Mouse (Mus musculus) thymus, postnatal 25 days (tissue): ENCODE results near the gene Ces1e.
"Not testable (repeated sequence)": the region's sequence is repeated elsewhere in the genome, so short reads cannot be mapped to it uniquely, and the experiment has no call there.

Experiments used
- DNase-seq: peaks from one replicate; pipeline ENCODE4 v3.0.0; 2022

The Ces1e gene

DNA sequence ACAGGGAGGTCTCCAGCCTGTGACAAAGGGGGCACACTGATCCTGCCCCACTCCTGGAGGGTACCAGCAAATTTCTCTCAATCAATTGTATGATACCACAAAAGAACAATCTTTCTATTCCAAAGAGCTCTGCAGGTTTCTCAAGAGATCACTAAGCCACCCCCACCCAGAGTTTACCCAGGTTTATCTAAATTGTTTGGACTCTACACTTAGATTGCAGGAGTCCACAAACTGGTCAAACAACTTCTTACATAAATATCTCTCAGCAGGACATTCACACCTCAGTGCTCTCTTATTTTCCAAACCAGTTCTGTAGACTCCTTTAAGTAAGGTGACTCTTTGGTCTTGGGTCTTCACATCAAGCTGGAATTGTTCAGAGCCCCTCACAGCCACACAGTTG is at the start of gene Ces1e:
Gene Ces1e, minus strand, starts transcription at position 174 of the 400 bp plus-strand sequence.
- no peak for DNase-seq

DNA sequence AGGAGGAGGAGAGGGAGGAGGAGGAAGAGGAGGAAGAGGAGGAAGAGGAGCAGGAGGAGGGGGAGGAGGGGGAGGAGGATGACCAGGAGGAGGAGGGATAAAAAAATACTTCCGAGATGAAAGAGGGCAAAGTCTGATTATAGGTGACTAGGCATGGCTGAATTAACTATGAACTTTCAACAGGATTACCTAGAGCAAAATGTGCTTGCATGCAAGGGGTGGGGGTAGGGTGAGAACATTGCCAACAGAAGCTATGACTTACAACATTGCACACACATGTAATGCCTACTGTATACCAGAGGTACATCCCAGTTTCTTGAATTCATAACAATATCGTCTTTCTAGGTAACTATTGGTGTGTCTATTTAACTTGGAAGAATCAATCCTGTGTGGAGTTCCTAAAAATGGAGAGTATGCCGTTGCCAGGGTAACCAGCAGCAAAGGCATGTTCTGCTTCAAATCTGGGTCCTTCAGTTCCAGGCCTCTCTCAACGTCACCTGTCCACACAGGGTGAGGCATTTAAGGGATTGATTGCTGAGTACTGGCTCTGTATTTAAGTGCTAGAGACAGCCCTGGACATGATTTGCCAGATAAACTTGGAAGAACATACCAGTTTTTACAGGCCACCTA is 48.9 kb upstream of the Ces1e start:
- DNase-seq = no peak

DNA sequence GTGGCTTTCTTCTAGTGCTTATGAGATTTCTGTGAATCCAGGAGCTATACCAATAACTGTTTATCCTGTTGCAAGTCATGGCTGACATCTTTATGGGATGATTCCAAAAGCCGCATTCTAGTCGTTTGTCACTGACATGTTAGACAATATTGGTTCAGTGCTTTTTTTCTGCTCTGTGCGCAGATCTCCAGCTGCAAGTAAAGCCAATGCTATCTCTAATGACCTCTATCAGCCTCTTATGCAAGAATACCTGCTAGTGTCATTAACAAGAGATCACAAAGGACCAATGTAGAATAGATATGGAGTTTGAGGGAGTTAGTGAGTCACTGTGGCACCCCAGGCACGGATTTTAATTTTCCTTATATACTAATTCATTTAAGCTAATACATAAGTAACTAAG is 45.2 kb upstream of the Ces1e start:
- DNase-seq = no peak

GRCm38 (mm10) chr8:93273321-93273720 is 43.9 kb upstream of the Ces1e start:
- DNase-seq = no peak

DNA sequence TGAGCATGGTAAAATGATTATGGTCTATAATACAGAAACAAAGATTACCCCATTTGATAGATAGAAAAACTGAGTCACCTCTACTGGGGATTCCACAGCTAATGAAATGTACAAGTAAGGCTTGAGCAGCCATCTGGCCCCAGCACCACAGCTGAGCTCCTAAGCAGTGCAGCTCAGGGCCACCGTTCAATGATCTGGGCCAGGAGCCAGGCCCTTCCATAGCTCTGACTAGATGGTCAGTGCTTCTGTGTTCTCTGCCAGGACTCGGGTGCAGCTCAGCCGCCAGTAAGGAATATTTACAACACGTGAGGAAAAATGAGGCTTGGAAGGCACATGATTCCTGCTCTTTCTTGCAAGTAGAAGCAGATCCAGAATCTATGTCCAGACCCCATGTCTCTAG is 43.3 kb upstream of the Ces1e start:
- no peak for DNase-seq

DNA sequence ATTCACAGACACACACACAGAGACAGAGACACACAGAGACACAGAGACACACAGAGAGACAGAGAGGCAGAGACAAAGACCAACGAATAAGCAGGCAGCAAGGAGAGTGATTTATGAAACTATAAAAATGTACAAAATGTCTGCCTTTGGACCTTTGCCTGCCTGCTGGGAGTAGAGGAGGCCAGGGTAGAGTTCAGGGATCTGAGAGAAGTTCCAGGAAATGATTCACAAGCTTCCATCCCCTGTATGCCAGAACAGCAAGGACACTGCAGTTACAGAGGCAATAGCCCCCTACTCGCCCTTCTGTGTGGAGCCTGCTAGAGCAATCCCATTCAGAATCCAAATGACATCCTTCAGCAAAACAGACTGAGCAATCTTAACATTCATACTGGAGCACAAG is 32.0 kb upstream of the Ces1e start:
- no peak for DNase-seq

DNA sequence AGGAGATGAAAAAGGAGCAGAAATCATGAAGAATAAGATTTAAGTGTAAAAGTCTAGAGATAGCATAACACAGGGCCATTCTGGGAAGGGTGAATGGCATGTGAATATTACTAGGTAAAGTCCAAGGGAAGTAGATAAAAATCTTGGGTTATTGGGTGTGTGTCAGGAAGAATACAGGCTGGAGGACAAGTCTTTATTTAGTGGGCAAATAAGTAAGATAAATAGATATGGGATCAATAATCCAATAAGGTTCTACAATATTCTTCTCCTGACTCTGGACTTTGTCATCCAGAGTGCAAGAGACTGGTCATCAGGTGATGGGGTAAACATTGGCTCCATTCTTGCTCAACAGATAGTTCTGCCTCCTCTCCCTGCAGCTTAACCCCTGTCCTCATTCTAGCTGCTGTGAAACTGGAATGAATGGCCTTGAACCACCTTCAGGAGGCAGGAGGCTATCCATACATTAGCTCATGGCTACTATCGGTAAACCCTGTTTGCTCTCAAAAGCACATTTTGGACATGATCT is 23.0 kb upstream of the Ces1e start:
- DNase-seq = no peak

GRCm38 (mm10) chr8:93246057-93246456 is 16.6 kb upstream of the Ces1e start:
- no peak for DNase-seq

GRCm38 (mm10) chr8:93239884-93240283 is 10.5 kb upstream of the Ces1e start:
- DNase-seq = no peak

DNA sequence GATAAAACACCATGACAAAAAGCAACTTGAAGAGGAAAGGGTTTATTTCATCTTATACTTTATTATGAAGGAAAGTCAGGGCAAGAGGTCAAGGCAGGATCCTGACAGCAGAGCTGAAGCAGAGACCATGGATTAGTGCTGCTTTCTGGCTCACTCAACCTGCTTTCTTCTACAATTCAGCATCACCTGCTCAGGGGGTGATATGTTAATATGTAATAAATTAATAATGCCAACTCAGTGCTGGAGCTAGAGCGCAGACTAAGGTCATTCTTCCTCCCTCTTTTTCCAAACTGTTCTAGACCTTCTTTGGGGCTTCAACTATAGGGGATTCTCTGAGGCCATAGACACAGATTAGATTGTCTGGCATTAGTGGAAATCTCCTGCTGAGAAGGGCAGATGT is 6.3 kb upstream of the Ces1e start:
- no peak for DNase-seq

DNA sequence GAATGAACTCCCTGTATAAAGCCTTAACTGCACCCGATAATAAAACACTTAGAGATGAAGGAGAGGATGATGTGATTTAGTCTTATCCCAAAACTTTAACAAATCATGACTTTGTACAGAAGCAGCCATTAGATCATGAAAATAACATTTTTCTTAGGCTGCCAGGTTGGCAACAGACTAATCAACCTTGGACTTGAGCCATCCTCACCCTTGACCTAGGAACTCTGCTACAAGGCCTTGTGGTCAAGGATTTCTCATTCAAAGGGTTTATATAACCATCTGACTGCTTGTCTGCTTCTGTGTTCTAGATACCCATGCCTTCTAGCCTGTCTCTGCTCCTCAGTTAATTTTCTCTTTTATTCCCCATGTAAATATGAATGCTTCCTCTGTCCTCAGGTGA is 5.3 kb upstream of the Ces1e start:
- no peak for DNase-seq

GRCm38 (mm10) chr8:93234068-93234467 is 4.6 kb upstream of the Ces1e start:
- DNase-seq = no peak

GRCm38 (mm10) chr8:93228673-93229370 is 597 bp downstream of the Ces1e start:
- DNase-seq = no peak

DNA sequence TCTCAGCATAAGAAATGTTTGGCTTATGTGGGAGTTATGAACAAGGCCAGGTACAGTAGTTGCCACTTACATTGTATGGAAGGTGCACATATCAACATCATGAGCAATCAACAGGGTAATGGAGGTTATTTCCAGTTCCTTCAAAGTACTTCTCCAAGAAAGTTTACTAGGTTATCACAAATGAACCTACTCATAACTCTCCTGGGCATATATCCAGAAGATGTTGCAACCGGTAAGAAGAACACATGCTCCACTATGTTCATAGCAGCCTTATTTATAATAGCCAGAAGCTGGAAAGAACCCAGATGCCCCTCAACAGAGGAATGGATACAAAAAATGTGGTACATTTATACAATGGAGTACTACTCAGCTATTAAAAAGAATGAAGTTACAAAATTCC is 2.9 kb downstream of the Ces1e start:
- DNase-seq = not testable (repeated sequence)

DNA sequence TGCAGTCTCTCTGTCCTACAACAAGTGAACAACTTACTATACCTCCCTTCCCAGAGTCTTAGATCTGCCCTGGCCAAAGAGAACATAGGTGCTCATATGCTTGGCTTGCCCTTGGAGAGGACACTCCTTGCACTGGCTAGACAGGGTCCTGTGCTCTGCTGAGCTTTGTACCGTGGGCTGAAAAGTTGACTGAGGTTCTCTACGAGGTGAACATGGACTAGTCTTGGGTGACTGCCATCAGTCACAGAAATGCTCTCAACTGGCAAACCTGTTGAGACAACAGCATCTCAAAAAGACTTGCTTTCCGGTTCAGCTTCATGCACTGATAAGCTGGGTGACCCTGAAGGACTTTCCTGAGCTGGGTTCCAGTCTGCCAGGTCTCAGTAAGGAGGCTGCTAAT is 7.5 kb downstream of the Ces1e start:
- no peak for DNase-seq

DNA sequence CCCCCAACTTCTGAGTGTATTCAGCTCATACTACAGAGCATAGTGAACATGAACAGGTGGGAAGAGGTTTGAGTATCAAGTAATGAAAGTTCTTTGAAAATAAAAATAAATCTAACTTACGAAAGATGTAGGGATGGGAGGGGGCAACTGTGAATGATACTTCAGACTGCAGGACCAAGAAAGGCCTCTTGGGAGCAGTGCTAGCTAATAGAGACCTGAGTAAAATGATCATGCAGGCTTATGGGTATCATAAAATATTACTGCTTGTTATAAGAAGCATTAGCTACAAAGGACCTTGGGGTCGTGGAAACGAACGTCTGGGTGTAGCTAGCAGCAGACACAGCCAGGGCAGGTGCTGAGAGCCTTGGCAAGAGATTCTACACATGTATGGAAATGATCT is 11.6 kb downstream of the Ces1e start:
- no peak for DNase-seq

- DNase-seq = no peak
Observed at GRCm38 (mm10) chr8:93217375-93217774, 12.0 kb downstream of the Ces1e start.

DNA sequence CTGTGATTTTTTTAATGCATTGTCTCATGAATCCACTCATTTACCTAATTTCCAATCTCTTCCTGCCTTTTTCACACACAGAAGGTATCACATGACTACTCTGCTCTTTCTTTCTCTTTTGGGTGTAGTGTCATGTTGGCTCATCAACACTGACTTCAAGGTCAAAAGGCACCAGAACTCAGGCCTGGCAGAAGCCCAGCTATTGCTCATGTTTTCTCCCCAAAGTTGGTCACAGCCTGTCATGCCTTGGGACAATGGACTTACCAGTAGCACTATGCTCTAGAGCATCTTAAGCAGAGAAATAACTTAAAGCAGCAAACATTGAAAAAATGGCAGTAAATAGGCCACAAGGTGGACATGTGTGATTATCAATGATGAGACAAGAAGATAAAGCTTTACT is 18.3 kb downstream of the Ces1e start:
- DNase-seq = no peak

DNA sequence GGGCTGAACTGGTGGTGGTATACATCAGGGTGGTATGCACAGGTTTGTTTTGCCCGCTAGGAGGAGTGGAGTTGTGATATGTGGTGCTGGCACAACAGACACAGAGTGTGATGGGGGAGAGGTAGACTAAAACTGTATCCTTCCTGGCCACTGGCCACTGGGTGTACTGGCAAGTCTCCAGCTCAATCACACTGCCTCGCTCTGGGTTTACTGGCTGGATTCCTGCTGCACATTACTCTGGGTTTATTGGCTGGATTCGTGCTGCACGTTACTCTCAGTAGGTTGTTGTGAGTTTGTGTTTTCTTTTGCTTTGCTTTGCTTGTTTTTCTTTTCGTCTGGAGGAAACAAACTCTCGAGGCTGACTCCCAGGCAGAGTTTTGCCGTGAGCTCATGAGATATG is 30.3 kb downstream of the Ces1e start:
- not testable (repeated sequence) for DNase-seq

- no peak for DNase-seq
Observed at GRCm38 (mm10) chr8:93197685-93198525, 31.5 kb downstream of the Ces1e start, which contains the start of gene Ces1d. Gene Ces1d, minus strand, starts transcription at chr8:93197838.

- no peak for DNase-seq
Observed at GRCm38 (mm10) chr8:93196436-93196835, 33.0 kb downstream of the Ces1e start.

- no peak for DNase-seq
Observed at GRCm38 (mm10) chr8:93180581-93181129, 48.8 kb downstream of the Ces1e start.

- DNase-seq = no peak
Observed at GRCm38 (mm10) chr8:93176593-93176992, 52.8 kb downstream of the Ces1e start.
